Mouse (Mus musculus) bone marrow macrophage, adult 2 months (primary cell): ENCODE data around the gene Smyd4.

Experiments used
- CTCF ChIP-seq: IDR thresholded peaks from 2 replicates; pipeline ENCODE4 v1.5.1; 2012; ENCODE audit warnings: low read depth, mild to moderate bottlenecking, low read length, moderate library complexity
- POLR2A ChIP-seq: IDR thresholded peaks from 2 replicates; pipeline ENCODE4 v1.6.1; 2012; ENCODE audit warnings: mild to moderate bottlenecking, low read depth, low read length, borderline replicate concordance

DNA sequence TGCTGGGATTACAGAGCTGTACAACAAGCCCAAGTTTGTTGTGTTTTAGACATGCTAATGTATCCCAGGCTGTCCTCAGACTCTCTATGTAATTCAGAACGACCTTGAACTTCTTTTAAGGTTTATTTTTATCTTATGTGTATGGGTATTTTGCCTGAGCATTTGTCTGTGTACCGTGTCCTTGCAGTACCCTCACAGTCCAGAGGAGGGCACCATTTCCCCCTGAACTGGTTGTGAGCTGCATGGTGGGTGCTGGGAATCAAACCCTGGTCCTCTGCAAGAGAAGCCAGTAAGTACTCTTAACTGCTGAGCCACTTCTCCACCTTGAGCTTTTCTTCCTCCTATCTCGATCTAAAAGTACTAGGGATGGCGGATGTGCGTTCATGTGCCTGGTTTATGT lies 85.9 kb downstream of the Smyd4 start:
- 0 out of 2 replicates have a peak, but pooled peaks have one; percentile 19 for TF ChIP-seq CTCF
- no peak for TF ChIP-seq POLR2A
